Mouse (Mus musculus) midbrain, postnatal 0 days (tissue): ENCODE measurements around the gene Tlr9. TPM values are rescaled to one million over a fixed set of nuclear protein-coding genes. Genes with fewer than 3 reads are reported as not detected.

Source experiments
- ATAC-seq: fragments of 200-750 bp; cut with Nextera tagmentation; 2 replicates; pipeline ENCODE4 v1.8.0; 2017; ENCODE audit warnings: moderate number of reproducible peaks, mild to moderate bottlenecking, moderate TSS enrichment, moderate library complexity; ENCODE audit not compliant: low FRiP score
- DNase-seq: peaks from one replicate; pipeline ENCODE4 v3.0.0-alpha.2; 2015; ENCODE audit warnings: low spot score
- H3K27ac ChIP-seq: fragments of 300-500 bp; sonication (generic); 2 replicates; pipeline ENCODE4 v1.5.1; 2014; ENCODE audit warnings: low read depth, mild to moderate bottlenecking, low read length, mixed read lengths
- H3K27me3 ChIP-seq: fragments of 300-500 bp; sonication (generic); 2 replicates; pipeline ENCODE4 v1.6.1; 2014; ENCODE audit warnings: low read length, control low read depth, mixed read lengths; ENCODE audit not compliant: insufficient read depth
- H3K36me3 ChIP-seq: fragments of 300-500 bp; sonication (generic); 2 replicates; pipeline ENCODE4 v1.6.1; 2014; ENCODE audit warnings: low read length, control low read depth, mixed read lengths; ENCODE audit not compliant: insufficient read depth
- H3K4me1 ChIP-seq: fragments of 300-500 bp; sonication (generic); 2 replicates; pipeline ENCODE4 v1.6.1; 2014; ENCODE audit warnings: mild to moderate bottlenecking, control low read depth, antibody characterized with exemption, low read length, mixed read lengths; ENCODE audit not compliant: insufficient read depth
- H3K4me2 ChIP-seq: fragments of 300-500 bp; sonication (generic); 2 replicates; pipeline ENCODE4 v1.6.1; 2014; ENCODE audit warnings: low read depth, mild to moderate bottlenecking, low read length, mixed read lengths; ENCODE audit not compliant: poor library complexity, severe bottlenecking
- H3K4me3 ChIP-seq: fragments of 300-500 bp; sonication (generic); 2 replicates; pipeline ENCODE4 v1.5.1; 2014; ENCODE audit warnings: low read depth, mild to moderate bottlenecking, low read length, moderate library complexity
- H3K9ac ChIP-seq: fragments of 300-500 bp; sonication (generic); replicated peaks from 2 replicates; pipeline ENCODE4 v1.6.1; 2014; ENCODE audit warnings: mild to moderate bottlenecking, low read length, moderate library complexity, mixed read lengths; ENCODE audit not compliant: poor library complexity, severe bottlenecking
- H3K9me3 ChIP-seq: fragments of 300-500 bp; sonication (generic); 2 replicates; pipeline ENCODE4 v1.6.1; 2016; ENCODE audit warnings: low read length, control low read depth
- CTCF ChIP-seq: IDR thresholded peaks from 2 replicates; pipeline ENCODE4 v1.5.1; 2016; ENCODE audit warnings: antibody characterized with exemption, mild to moderate bottlenecking
- WGBS: fragments of 180-500 bp; shearing (Covaris S2); extraction: QIAGEN DNeasy Blood & Tissue Kit; methylation state at CpG from one replicate; pipeline ENCODE4 v1.1.7; 2014; 5-methylcytosine and 5-hydroxymethylcytosine counted together
- polyA plus RNA-seq: library from polyadenylated mRNA; unstranded; fragments of >200 nt; fragmentation: Nextera tagmentation; extraction: Ambion mirVana; gene quantifications from 2 replicates; pipeline ENCODE4 v1.2.1, GENCODE M21; 2015
- total RNA-seq: library from RNA; depleted of rRNA; stranded (reverse); fragments of >200 nt; gene quantifications from 2 replicates; pipeline ENCODE4 v1.2.3, GENCODE M21; 2014

Tlr9 gene
- total and polyA plus RNA-seq, 2 experiments from 2014 or later, result 0.16 to 0.49 TPM

GRCm38 (mm10) chr9:106250245-106250644 lies 27.8 kb downstream of the Tlr9 start:
- H3K9ac ChIP-seq, result no peak overlapping the region
- no peak overlapping the region for H3K4me3 ChIP-seq
- H3K9me3 ChIP-seq, result no peaks in the 10 kb centered on the region
- DNase-seq (no peak), ATAC-seq (no peak)
- no peaks in the 10 kb centered on the region for H3K36me3 ChIP-seq
- H3K27ac ChIP-seq, result no peak overlapping the region
- H3K4me1 ChIP-seq, result peaks cover 14% of the 10 kb centered on the region
- WGBS, result 64% methylated on average over 4 of the region's 4 CpGs
- H3K27me3 ChIP-seq, result no peaks in the 10 kb centered on the region
- H3K4me2 ChIP-seq, result no peak overlapping the region
- no peak for TF ChIP-seq CTCF

GRCm38 (mm10) chr9:106251066-106251465 lies 28.7 kb downstream of the Tlr9 start:
- 71% methylated on average over 8 of the region's 8 CpGs for WGBS
- H3K27me3 ChIP-seq, result no peaks in the 10 kb centered on the region
- H3K9ac ChIP-seq, result no peak overlapping the region
- no peak overlapping the region for H3K4me2 ChIP-seq
- H3K27ac ChIP-seq, result no peak overlapping the region
- no peak for TF ChIP-seq CTCF
- H3K4me1 ChIP-seq, result peaks cover 14% of the 10 kb centered on the region
- H3K4me3 ChIP-seq, result no peak overlapping the region
- DNase-seq, result no peak
- no peaks in the 10 kb centered on the region for H3K9me3 ChIP-seq
- H3K36me3 ChIP-seq, result no peaks in the 10 kb centered on the region
- no peak for ATAC-seq

- Histone ChIP-seq H3K4me1 (no peaks in the 10 kb centered on the region), H3K4me3 (no peak overlapping the region), H3K27ac (no peak overlapping the region), H3K36me3 (no peaks in the 10 kb centered on the region), H3K9me3 (no peaks in the 10 kb centered on the region), H3K9ac (no peak overlapping the region), H3K4me2 (no peak overlapping the region), H3K27me3 (no peaks in the 10 kb centered on the region)
- no peak for TF ChIP-seq CTCF
- DNase-seq, result no peak
- WGBS, result 88% methylated on average over 2 of the region's 2 CpGs
- no peak for ATAC-seq
Observed at GRCm38 (mm10) chr9:106254001-106254400, 31.6 kb downstream of the Tlr9 start.

- 92% methylated on average over 4 of the region's 4 CpGs for WGBS
- H3K4me1 ChIP-seq, result no peaks in the 10 kb centered on the region
- no peak overlapping the region for H3K4me2 ChIP-seq
- no peaks in the 10 kb centered on the region for H3K27me3 ChIP-seq
- no peak overlapping the region for H3K4me3 ChIP-seq
- no peak overlapping the region for H3K27ac ChIP-seq
- DNase-seq, result no peak
- no peaks in the 10 kb centered on the region for H3K9me3 ChIP-seq
- no peak for ATAC-seq
- H3K36me3 ChIP-seq, result no peaks in the 10 kb centered on the region
- no peak overlapping the region for H3K9ac ChIP-seq
- TF ChIP-seq CTCF, result no peak
Observed at GRCm38 (mm10) chr9:106258412-106258811, 36.0 kb downstream of the Tlr9 start.

GRCm38 (mm10) chr9:106258990-106259389 lies 36.6 kb downstream of the Tlr9 start:
- ATAC-seq, result no peak
- H3K36me3 ChIP-seq, result no peaks in the 10 kb centered on the region
- 84% methylated on average over 5 of the region's 5 CpGs for WGBS

GRCm38 (mm10) chr9:106261058-106261457 lies 38.7 kb downstream of the Tlr9 start:
- TF ChIP-seq CTCF, result no peak

More at GRCm38 (mm10) chr9:106258990-106259389, 36.6 kb downstream of the Tlr9 start:
- Histone ChIP-seq H3K4me3 (no peak overlapping the region), H3K27ac (no peak overlapping the region), H3K9ac (no peak overlapping the region), H3K4me2 (no peak overlapping the region), H3K9me3 (no peaks in the 10 kb centered on the region), H3K27me3 (no peaks in the 10 kb centered on the region), H3K4me1 (no peaks in the 10 kb centered on the region)
- no peak for TF ChIP-seq CTCF
- no peak for DNase-seq

More at GRCm38 (mm10) chr9:106261058-106261457, 38.7 kb downstream of the Tlr9 start:
- Histone ChIP-seq H3K4me2 (no peak overlapping the region), H3K27me3 (no peaks in the 10 kb centered on the region), H3K9me3 (no peaks in the 10 kb centered on the region), H3K4me3 (no peak overlapping the region), H3K4me1 (no peaks in the 10 kb centered on the region), H3K27ac (no peak overlapping the region), H3K9ac (no peak overlapping the region), H3K36me3 (no peaks in the 10 kb centered on the region)
- DNase-seq, result no peak
- WGBS, result 96% methylated on average over 6 of the region's 6 CpGs
- ATAC-seq, result no peak
